Mouse (Mus musculus): ENCODE measurements around the gene Rhof.
"Not testable (repeated sequence)": the region's sequence is repeated elsewhere in the genome, so short reads cannot be mapped to it uniquely, and the experiment has no call there.

Rhof gene

DNA sequence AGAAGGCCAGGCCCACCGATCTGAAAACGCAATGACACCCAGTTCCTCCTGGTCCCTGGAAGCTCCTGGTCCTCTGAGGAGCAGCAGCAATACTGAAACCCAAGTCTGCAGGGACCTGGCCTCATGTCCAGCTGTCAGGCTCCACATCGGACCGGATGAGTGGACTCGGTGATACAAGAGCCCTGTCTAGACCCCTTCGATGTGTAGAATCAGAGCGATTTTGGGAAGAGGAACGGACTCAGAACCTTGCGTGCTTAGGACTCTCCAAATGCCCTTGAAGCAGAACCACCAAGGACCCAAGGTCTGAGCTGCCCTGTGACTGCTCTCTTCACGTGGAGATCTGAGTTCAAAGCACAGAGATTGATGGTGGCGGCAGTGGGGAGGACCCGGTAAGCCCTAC is 64.4 kb downstream of the Rhof start, which contains the start of gene Tmem120b:
Gene Tmem120b (plus strand): TSS at position 301 of the 400 bp plus-strand sequence.
- DNase-seq (ENCODE audit: low spot score in 2 of 2) = no peak

DNA sequence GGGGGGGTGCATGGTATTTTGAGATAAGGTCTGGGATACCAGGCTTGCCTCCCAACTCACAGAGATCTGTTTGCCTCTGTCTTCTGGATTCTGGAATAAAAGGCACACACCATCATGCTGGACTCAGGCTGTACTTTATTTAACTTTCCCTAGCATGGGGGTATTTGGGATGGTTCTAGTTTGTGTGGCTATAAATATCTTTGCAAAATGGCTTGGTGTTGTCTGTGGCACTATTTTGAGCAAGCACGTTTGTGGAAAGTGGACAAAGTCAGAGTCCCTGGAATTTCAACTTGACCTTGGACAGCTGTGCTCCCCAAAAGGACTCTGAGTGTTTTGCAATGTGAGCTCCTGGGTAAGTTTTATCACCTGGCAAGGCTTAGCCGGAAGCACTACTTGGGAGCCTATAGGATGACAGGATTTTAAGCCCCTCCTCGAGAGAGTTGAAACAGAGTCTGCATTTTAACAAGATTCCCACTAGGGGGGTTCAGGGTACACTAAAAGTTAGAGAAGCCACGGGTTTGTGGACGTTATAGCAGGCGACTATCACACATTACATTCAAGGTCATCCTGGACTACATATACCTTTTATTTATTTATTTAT is 65.0 kb downstream of the Rhof start:
- DNase-seq (ENCODE audit: low spot score in 2 of 2) = no peak

DNA sequence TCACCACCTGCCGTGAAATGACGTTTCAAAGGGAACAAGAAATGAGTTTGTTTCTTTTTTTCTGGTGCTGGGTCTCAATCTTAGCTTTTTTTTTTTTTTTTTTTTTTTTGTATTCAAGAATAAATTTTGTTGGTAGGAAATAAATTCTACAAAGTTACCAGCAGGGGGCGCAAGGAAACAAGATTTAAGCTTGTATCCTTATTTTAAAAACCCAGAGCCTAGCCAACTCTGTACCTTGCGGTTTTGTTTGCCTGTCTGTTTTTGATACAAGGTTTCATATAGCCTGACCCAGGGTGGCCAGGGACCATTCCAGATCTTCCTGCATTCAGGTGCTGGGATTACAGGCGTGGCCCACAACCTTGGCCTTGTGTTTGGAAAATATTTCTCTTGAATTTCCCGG is 68.3 kb downstream of the Rhof start:
- peak; percentile 50 to 83 for DNase-seq (ENCODE audit: low spot score in 2 of 2)

GRCm38 (mm10) chr5:123063141-123063540 is 69.4 kb downstream of the Rhof start:
- no peak for DNase-seq (ENCODE audit: low spot score in 2 of 2)

- not testable (repeated sequence) for DNase-seq (ENCODE audit: low spot score in 2 of 2)
Measured at GRCm38 (mm10) chr5:123061402-123061749, 71.1 kb downstream of the Rhof start.

- DNase-seq (ENCODE audit: low spot score in 2 of 2) = no peak
Measured at GRCm38 (mm10) chr5:123060706-123061401, 71.6 kb downstream of the Rhof start.

DNA sequence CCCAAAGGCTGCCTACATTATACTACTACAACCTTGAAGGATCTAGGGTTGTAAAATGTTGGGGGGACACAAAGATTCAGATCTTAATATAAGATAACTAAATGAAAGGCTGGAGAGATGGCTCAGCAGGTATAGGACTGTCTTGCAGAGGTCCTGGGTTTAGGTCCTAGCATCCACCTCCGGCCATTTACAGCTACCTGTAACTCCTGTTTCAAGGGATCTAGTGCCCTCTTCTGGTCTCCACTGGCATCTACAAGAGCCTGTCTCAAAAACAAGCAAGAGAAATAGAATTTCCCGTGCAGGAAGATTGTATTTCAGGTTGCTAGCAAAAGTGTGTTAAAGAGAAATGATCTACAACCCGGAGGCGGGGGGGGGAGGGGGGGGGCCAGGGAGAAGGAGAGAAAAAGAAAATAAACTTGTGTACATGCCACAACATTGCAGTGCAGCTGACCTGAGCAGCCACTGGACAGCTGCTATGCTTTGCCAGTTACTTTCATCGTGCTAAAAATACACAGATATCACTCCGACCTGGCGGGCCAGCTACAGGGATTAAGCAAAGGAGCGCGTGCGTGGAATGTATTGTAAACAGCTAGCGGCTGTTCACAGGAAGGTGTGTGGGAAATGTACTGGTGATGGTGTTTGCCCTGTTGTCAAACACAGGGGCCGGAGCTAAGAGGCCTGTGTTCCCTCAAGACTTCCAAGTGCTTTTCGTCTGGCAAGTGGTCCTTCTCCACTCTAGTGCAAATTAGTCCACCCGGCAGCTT is 72.6 kb downstream of the Rhof start:
- DNase-seq (ENCODE audit: low spot score in 2 of 2) = no peak

DNA sequence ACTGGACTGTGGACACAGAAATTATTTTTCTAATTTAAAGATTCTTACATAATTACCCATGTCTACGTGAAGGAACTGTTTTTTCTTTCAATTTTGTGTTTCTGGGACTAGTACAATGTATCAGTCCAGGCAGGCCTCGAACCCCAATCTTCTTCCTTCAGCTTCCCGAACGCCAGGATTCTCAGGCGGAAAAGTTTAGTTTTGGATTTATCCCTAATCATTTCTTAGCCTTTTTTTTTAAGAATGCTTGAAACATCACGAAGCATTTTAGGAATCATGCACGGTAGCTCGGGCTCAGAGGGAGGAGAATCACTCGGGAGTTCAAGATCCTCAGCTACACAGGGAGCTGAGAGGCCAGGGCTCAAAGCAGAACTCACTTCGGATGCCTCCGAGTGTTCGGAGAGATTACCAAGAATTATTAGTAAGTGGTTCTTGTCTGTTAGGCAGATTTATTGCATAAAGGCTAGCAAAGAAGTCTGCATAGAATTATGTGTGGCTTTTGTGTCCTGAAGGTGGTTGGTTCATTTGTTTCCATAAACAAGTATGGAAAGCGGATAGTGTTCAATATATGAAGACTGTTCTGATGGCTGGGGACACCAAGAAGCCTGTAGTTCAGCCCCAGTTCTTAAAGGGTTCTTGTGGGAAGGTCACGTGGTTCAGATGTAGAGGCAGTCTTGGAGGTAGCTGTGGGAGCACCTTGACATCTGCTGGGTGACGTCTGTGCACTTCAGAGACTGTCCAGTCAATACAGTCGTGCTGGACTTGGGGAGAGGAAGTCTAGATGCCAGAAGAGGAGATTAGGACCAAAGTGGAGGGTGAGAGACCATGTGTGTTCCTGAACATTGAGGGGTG is 74.0 kb downstream of the Rhof start:
- no peak for DNase-seq (ENCODE audit: low spot score in 2 of 2)

- peak; percentile 100 for DNase-seq (ENCODE audit: low spot score in 2 of 2)
Measured at GRCm38 (mm10) chr5:123057366-123058250, 74.9 kb downstream of the Rhof start.

Data from right cerebral cortex, postnatal 10 days (tissue).